8 mouse cellular contexts compared by ENCODE assay signal in the genomic region with DNA sequence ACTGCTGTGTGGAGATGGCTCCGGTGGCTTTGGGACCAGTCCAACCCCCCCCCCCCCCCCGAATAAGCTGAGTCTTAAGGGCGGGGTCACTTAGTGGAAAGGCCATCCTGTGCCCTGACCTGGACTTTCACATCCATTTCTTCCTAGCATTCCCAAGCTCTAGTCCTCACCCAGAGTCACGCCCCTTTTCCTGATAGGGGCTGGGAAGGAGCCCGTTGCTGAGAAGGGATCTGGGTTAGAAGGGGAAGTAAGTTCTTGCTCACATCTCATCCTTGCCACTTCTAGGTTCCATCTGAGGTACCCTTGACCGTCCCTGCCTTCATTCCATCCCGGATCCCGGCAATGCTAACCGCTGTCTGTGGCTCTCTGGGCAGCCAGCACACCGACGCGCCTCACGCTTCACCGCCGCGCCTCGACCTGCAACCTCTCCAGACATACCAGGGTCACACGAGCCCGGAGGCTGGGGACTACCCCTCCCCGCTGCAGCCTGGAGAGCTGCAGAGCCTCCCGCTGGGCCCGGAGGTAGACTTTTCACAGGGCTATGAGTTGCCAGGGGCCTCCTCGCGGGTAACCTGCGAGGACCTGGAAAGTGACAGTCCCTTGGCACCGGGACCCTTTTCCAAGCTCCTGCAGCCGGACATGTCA. TPM values are rescaled to one million over a fixed set of nuclear protein-coding genes. Genes with fewer than 3 reads are reported as not detected.
A peak's percentile ranks its signal among the peaks of the same experiment; 100 is the strongest.
DNase-seq lines count a peak whose midpoint lies in the region; ATAC-seq and TF ChIP-seq lines count a peak whose summit lies in the region.

No protein-coding gene starts in this region.

- no peaks in the 10 kb centered on the region for H3K9me3 ChIP-seq in lung, embryonic 14.5 days (ENCODE audit: low read depth, low read length)
- H3K9me3 ChIP-seq in embryonic facial prominence, embryonic 12.5 days = no peaks in the 10 kb centered on the region
- H3K9me3 ChIP-seq in intestine, postnatal 0 days (ENCODE audit: control insufficient read depth) = no peaks in the 10 kb centered on the region
- H3K9me3 ChIP-seq in neural tube, embryonic 15.5 days (replicated peaks) = no peaks in the 10 kb centered on the region

- DNase-seq in lung, embryonic 14.5 days = peak; percentile 34
- DNase-seq in lung, postnatal 36 days = no peak
- DNase-seq in ovary, postnatal 14 days (ENCODE audit: low spot score) = no peak
- DNase-seq in cerebellum, adult 11 months = no peak

- peaks cover 77% of the 10 kb centered on the region for H3K27me3 ChIP-seq in lung, embryonic 14.5 days (ENCODE audit: insufficient read depth, low read length)
- peaks cover 92% of the 10 kb centered on the region for H3K27me3 ChIP-seq in embryonic facial prominence, embryonic 12.5 days
- peaks cover 76% of the 10 kb centered on the region for H3K27me3 ChIP-seq in intestine, postnatal 0 days (replicated peaks; ENCODE audit: control insufficient read depth, insufficient read depth, low read length)
- peaks cover 87% of the 10 kb centered on the region for H3K27me3 ChIP-seq in neural tube, embryonic 15.5 days (replicated peaks)

- no peak overlapping the region; the same call in 1 of the 2 replicates for H3K9ac ChIP-seq in lung, embryonic 14.5 days
- no peak overlapping the region for H3K9ac ChIP-seq in embryonic facial prominence, embryonic 12.5 days
- no peak overlapping the region for H3K9ac ChIP-seq in intestine, postnatal 0 days (ENCODE audit: low read depth, low read length)
- H3K9ac ChIP-seq in neural tube, embryonic 15.5 days (replicated peaks) = no peak overlapping the region

- peak overlapping the region; percentile 88 for H3K4me2 ChIP-seq in lung, embryonic 14.5 days
- peak overlapping the region; percentile 76 for H3K4me2 ChIP-seq in embryonic facial prominence, embryonic 12.5 days (replicated peaks)
- peak overlapping the region; percentile 95 for H3K4me2 ChIP-seq in intestine, postnatal 0 days (replicated peaks; ENCODE audit: low read depth)
- peak overlapping the region; percentile 84 for H3K4me2 ChIP-seq in neural tube, embryonic 15.5 days

- no peak for TF ChIP-seq CTCF in lung, embryonic 14.5 days (IDR thresholded peaks at IDR 0.05; ENCODE audit: low read depth)
- TF ChIP-seq CTCF in intestine, postnatal 0 days (IDR thresholded peaks at IDR 0.05; ENCODE audit: low read depth) = no peak

- WGBS in lung, embryonic 14.5 days = 2% methylated on average over 27 of the region's 27 CpGs
- 2% methylated on average over 26 of the region's 27 CpGs for WGBS in embryonic facial prominence, embryonic 12.5 days
- WGBS in intestine, postnatal 0 days = 2% methylated on average over 26 of the region's 27 CpGs
- 3% methylated on average over 27 of the region's 27 CpGs for WGBS in neural tube, embryonic 15.5 days

- no peaks in the 10 kb centered on the region for H3K36me3 ChIP-seq in lung, embryonic 14.5 days (ENCODE audit: insufficient read depth)
- H3K36me3 ChIP-seq in embryonic facial prominence, embryonic 12.5 days = no peaks in the 10 kb centered on the region
- H3K36me3 ChIP-seq in intestine, postnatal 0 days (ENCODE audit: control insufficient read depth, insufficient read depth) = no peaks in the 10 kb centered on the region; the same call in 1 of the 2 replicates
- no peaks in the 10 kb centered on the region for H3K36me3 ChIP-seq in neural tube, embryonic 15.5 days

- peaks cover 20% of the 10 kb centered on the region for H3K4me1 ChIP-seq in lung, embryonic 14.5 days (ENCODE audit: insufficient read depth)
- peaks cover 37% of the 10 kb centered on the region for H3K4me1 ChIP-seq in embryonic facial prominence, embryonic 12.5 days
- H3K4me1 ChIP-seq in intestine, postnatal 0 days (replicated peaks; ENCODE audit: control insufficient read depth, insufficient read depth, low read length) = peaks cover 23% of the 10 kb centered on the region; the same call in 1 of the 2 replicates
- peaks cover 48% of the 10 kb centered on the region for H3K4me1 ChIP-seq in neural tube, embryonic 15.5 days

- peak overlapping the region; percentile 52 for H3K4me3 ChIP-seq in lung, embryonic 14.5 days (ENCODE audit: low read depth, low read length)
- peak overlapping the region; percentile 48 for H3K4me3 ChIP-seq in embryonic facial prominence, embryonic 12.5 days
- H3K4me3 ChIP-seq in intestine, postnatal 0 days (ENCODE audit: low read depth, low read length) = peak overlapping the region; percentile 52
- peak overlapping the region; percentile 50 for H3K4me3 ChIP-seq in neural tube, embryonic 15.5 days (replicated peaks)

- H3K27ac ChIP-seq in lung, embryonic 14.5 days (ENCODE audit: low read depth) = no peak overlapping the region
- H3K27ac ChIP-seq in embryonic facial prominence, embryonic 12.5 days = no peak overlapping the region
- no peak overlapping the region for H3K27ac ChIP-seq in intestine, postnatal 0 days (ENCODE audit: low read depth, low read length)
- H3K27ac ChIP-seq in neural tube, embryonic 15.5 days (replicated peaks) = no peak overlapping the region

- no peak for ATAC-seq in lung, embryonic 14.5 days (ENCODE audit: insufficient read depth)
- ATAC-seq in embryonic facial prominence, embryonic 12.5 days (ENCODE audit: insufficient number of reproducible peaks, insufficient read depth, low FRiP score, low TSS enrichment) = no peak
- ATAC-seq in intestine, postnatal 0 days = no peak
- ATAC-seq in neural tube, embryonic 15.5 days (ENCODE audit: low FRiP score) = 0 out of 2 replicates have a peak, but pooled peaks have one; percentile 1
- ATAC-seq in inflammation-experienced regulatory T-cells, adult 6 months = no peak

RNA-seq across cellular contexts. Expression of a gene that starts 8.0 kb away (rescaled TPM):
- polyA plus RNA-seq in lung, embryonic 14.5 days (2014; fragmentation: Nextera tagmentation; extraction: Ambion mirVana) = 0.22 and 0.43 TPM in 2 replicates
- polyA plus RNA-seq in embryonic facial prominence, embryonic 12.5 days (2016; fragmentation: Nextera tagmentation; extraction: Ambion mirVana) = 1.3 and 2.2 TPM in 2 replicates
- polyA plus RNA-seq in intestine, postnatal 0 days (2015; fragmentation: Nextera tagmentation; extraction: Ambion mirVana) = 0.04 TPM in 1 of 2 replicates, not detected in the other
- 0.23 and 0.52 TPM in 2 replicates for polyA plus RNA-seq in neural tube, embryonic 15.5 days (2015; fragmentation: Nextera tagmentation; extraction: Ambion mirVana)
- 1 to 10 TPM in 1 of 3 experiments, under 1 TPM in 1, not detected in 1; 0.19 to 2.7 TPM for polyA plus RNA-seq in inflammation-experienced regulatory T-cells, adult 6 months (2017; shearing (Covaris generic))

RNA-seq across cellular contexts. Expression of a gene that starts 8.5 kb away (rescaled TPM):
- 24.5 and 30.2 TPM in 2 replicates for polyA plus RNA-seq in lung, embryonic 14.5 days (2014; fragmentation: Nextera tagmentation; extraction: Ambion mirVana)
- polyA plus RNA-seq in embryonic facial prominence, embryonic 12.5 days (2016; fragmentation: Nextera tagmentation; extraction: Ambion mirVana) = 30.5 and 30.6 TPM in 2 replicates
- polyA plus RNA-seq in intestine, postnatal 0 days (2015; fragmentation: Nextera tagmentation; extraction: Ambion mirVana) = 24.1 and 24.5 TPM in 2 replicates
- polyA plus RNA-seq in neural tube, embryonic 15.5 days (2015; fragmentation: Nextera tagmentation; extraction: Ambion mirVana) = 12.6 and 18.5 TPM in 2 replicates
- polyA plus RNA-seq in inflammation-experienced regulatory T-cells, adult 6 months (2017; shearing (Covaris generic)) = 1 to 10 TPM; 6.2 to 8.8 (median 6.5) TPM

RNA-seq across cellular contexts. Expression of a gene that starts 20.0 kb away (rescaled TPM):
- polyA plus RNA-seq in lung, embryonic 14.5 days (2014; fragmentation: Nextera tagmentation; extraction: Ambion mirVana) = 1.1 and 1.5 TPM in 2 replicates
- 0.87 and 0.89 TPM in 2 replicates for polyA plus RNA-seq in embryonic facial prominence, embryonic 12.5 days (2016; fragmentation: Nextera tagmentation; extraction: Ambion mirVana)
- polyA plus RNA-seq in intestine, postnatal 0 days (2015; fragmentation: Nextera tagmentation; extraction: Ambion mirVana) = 0.17 and 0.18 TPM in 2 replicates
- 1.9 and 2.3 TPM in 2 replicates for polyA plus RNA-seq in neural tube, embryonic 15.5 days (2015; fragmentation: Nextera tagmentation; extraction: Ambion mirVana)
- not detected for polyA plus RNA-seq in inflammation-experienced regulatory T-cells, adult 6 months (2017; shearing (Covaris generic))

RNA-seq across cellular contexts. Expression of a gene that starts 20.1 kb away (rescaled TPM):
- polyA plus RNA-seq in lung, embryonic 14.5 days (2014; fragmentation: Nextera tagmentation; extraction: Ambion mirVana) = 84.5 and 85.5 TPM in 2 replicates
- polyA plus RNA-seq in embryonic facial prominence, embryonic 12.5 days (2016; fragmentation: Nextera tagmentation; extraction: Ambion mirVana) = 79.9 and 81.6 TPM in 2 replicates
- polyA plus RNA-seq in intestine, postnatal 0 days (2015; fragmentation: Nextera tagmentation; extraction: Ambion mirVana) = 50.7 and 50.8 TPM in 2 replicates
- polyA plus RNA-seq in neural tube, embryonic 15.5 days (2015; fragmentation: Nextera tagmentation; extraction: Ambion mirVana) = 63.7 and 67.4 TPM in 2 replicates
- 10 to 100 TPM; 61.1 to 66.7 (median 63.2) TPM for polyA plus RNA-seq in inflammation-experienced regulatory T-cells, adult 6 months (2017; shearing (Covaris generic))

RNA-seq across cellular contexts. Expression of a gene that starts 29.2 kb away (rescaled TPM):
- polyA plus RNA-seq in lung, embryonic 14.5 days (2014; fragmentation: Nextera tagmentation; extraction: Ambion mirVana) = 6.3 and 12.8 TPM in 2 replicates
- 7.9 and 10.8 TPM in 2 replicates for polyA plus RNA-seq in embryonic facial prominence, embryonic 12.5 days (2016; fragmentation: Nextera tagmentation; extraction: Ambion mirVana)
- polyA plus RNA-seq in intestine, postnatal 0 days (2015; fragmentation: Nextera tagmentation; extraction: Ambion mirVana) = 10.6 and 12.0 TPM in 2 replicates
- polyA plus RNA-seq in neural tube, embryonic 15.5 days (2015; fragmentation: Nextera tagmentation; extraction: Ambion mirVana) = 10.4 and 12.7 TPM in 2 replicates
- 10 to 100 TPM; 22.8 to 30.5 (median 25.3) TPM for polyA plus RNA-seq in inflammation-experienced regulatory T-cells, adult 6 months (2017; shearing (Covaris generic))
